Mouse (Mus musculus) left cerebral cortex, postnatal 4 days (tissue): ENCODE measurements around the gene St6galnac3. TPM values are rescaled to one million over a fixed set of nuclear protein-coding genes. Genes with fewer than 3 reads are reported as not detected.

Source experiments
- DNase-seq: peaks from one replicate; pipeline ENCODE4 v3.0.0-alpha.2; 2022
- intact Hi-C: fragments of 180-260 bp; cut with DNase I; formaldehyde crosslinking; loops from one replicate; pipeline ENCODE4 v1.15.1; 2025
- microRNA-seq: library from miRNA; unstranded; fragments of <30 nt; microRNA quantifications from one replicate; pipeline ENCODE4 v1.2.0, GENCODE M21; 2022
- total RNA-seq, 2 experiments: library from RNA; stranded (reverse); gene quantifications; 2 replicates each; pipeline ENCODE4 v1.2.3; 2021

Gene St6galnac3
- total RNA-seq, 2 experiments from 2014 or later: 20.4 to 21.2 TPM

- intact Hi-C loops: no loop called here
- no peak for DNase-seq
Measured at GRCm38 (mm10) chr3:153185117-153185516, 539.9 kb downstream of the St6galnac3 start.

GRCm38 (mm10) chr3:153181242-153181641 lies 543.7 kb downstream of the St6galnac3 start:
- intact Hi-C loops: no loop called here
- DNase-seq: no peak

GRCm38 (mm10) chr3:153176749-153177148 lies 548.2 kb downstream of the St6galnac3 start:
- no peak for DNase-seq

GRCm38 (mm10) chr3:153176325-153176724 lies 548.6 kb downstream of the St6galnac3 start:
- peak; percentile 9 for DNase-seq
- intact Hi-C loops: no loop called here

More at GRCm38 (mm10) chr3:153176749-153177148, 548.2 kb downstream of the St6galnac3 start:
- intact Hi-C loops: no loop called here

GRCm38 (mm10) chr3:153174336-153175033 lies 550.5 kb downstream of the St6galnac3 start:
- intact Hi-C loops: no loop called here

GRCm38 (mm10) chr3:153173567-153173966 lies 551.4 kb downstream of the St6galnac3 start:
- DNase-seq: no peak
- intact Hi-C loops: no loop called here

More at GRCm38 (mm10) chr3:153174336-153175033, 550.5 kb downstream of the St6galnac3 start:
- no peak for DNase-seq

- intact Hi-C loops: no loop called here
- peak; percentile 27 for DNase-seq
Measured at GRCm38 (mm10) chr3:153170146-153170545, 554.8 kb downstream of the St6galnac3 start.

- DNase-seq: peak; percentile 3
- intact Hi-C loops: no loop called here
Measured at GRCm38 (mm10) chr3:153169744-153170143, 555.2 kb downstream of the St6galnac3 start.

GRCm38 (mm10) chr3:153161676-153162075 lies 563.3 kb downstream of the St6galnac3 start:
- intact Hi-C loops: no loop called here
- no peak for DNase-seq

- no peak for DNase-seq
- intact Hi-C loops: no loop called here
Measured at GRCm38 (mm10) chr3:153160683-153161082, 564.3 kb downstream of the St6galnac3 start.

- intact Hi-C loops: no loop called here
- peak; percentile 12 for DNase-seq
Measured at GRCm38 (mm10) chr3:153148887-153149286, 576.1 kb downstream of the St6galnac3 start.

Small RNA genes within 50 kb of the gene (microRNA-seq; reads per million reads assigned to microRNA genes)
- gene Gm27405: not detected

Other genes starting within 250 kb of the St6galnac3 start
- not detected for gene Asb17, start 119.0 kb upstream of the St6galnac3 start, total RNA-seq
- gene Msh4, start 181.0 kb upstream of the St6galnac3 start, total RNA-seq: under 1 TPM; 0.64 to 0.97 TPM
- gene Rabggtb, start 187.8 kb upstream of the St6galnac3 start, total RNA-seq: 10 to 100 TPM; 57.7 to 64.1 TPM
- 10 to 100 TPM; 29.5 to 33.9 TPM for gene Acadm, start 219.5 kb upstream of the St6galnac3 start, total RNA-seq
- 10 to 100 TPM; 18.9 to 23.0 TPM for gene Slc44a5, start 248.3 kb upstream of the St6galnac3 start, total RNA-seq